ENCODE assay signal across 8 mouse cellular contexts in genomic region chr6:115808488-115809231, GRCm38 (mm10). TPM values are rescaled to one million over a fixed set of nuclear protein-coding genes. Genes with fewer than 3 reads are reported as not detected.
A peak's percentile ranks its signal among the peaks of the same experiment; 100 is the strongest.
DNase-seq lines count a peak whose midpoint lies in the region; ATAC-seq lines count a peak whose summit lies in the region.

Gene Rpl32, minus strand, starts transcription at chr6:115808747.

- peak; percentile 78 for DNase-seq in WW6 (ENCODE audit: low read depth, low spot score)
- peak; percentile 59 to 82 for DNase-seq in cerebellum, postnatal 4 days (ENCODE audit: low spot score in 2 of 2)
- DNase-seq in gastrocnemius, adult 18-20 months (ENCODE audit: low spot score): peak; percentile 85
- peak; percentile 83 to 91 for DNase-seq in left cerebral cortex, adult 18-20 months (ENCODE audit: low spot score in 2 of 2)
- DNase-seq in right cerebral cortex, adult 18-20 months: peak; percentile 90
- peak; percentile 54 for DNase-seq in urinary bladder, postnatal 10 days (ENCODE audit: low spot score)

- under 1% methylated on average over 47 of the region's 47 CpGs for WGBS in hindbrain, embryonic 16.5 days
- under 1% methylated on average over 46 of the region's 47 CpGs for whole genome bisulfite sequencing in macrophage (ENCODE audit: missing documents)

- H3K4me3 ChIP-seq in hindbrain, embryonic 16.5 days (ENCODE audit: low read length): peak within 1 kb of the TSS; percentile 85
- H3K4me3 ChIP-seq in macrophage (ENCODE audit: inconsistent target): peak within 1 kb of the TSS; percentile 99

- no peaks in the 10 kb centered on the region for H3K9me3 ChIP-seq in hindbrain, embryonic 16.5 days (ENCODE audit: control insufficient read depth, low read length)

- peak within 1 kb of the TSS; percentile 89 for H3K9ac ChIP-seq in hindbrain, embryonic 16.5 days (ENCODE audit: low read depth, low read length)

- peaks cover 15% of the 10 kb centered on the region for H3K36me3 ChIP-seq in hindbrain, embryonic 16.5 days (ENCODE audit: control insufficient read depth, insufficient read depth, low read length)
- peaks cover 28% of the 10 kb centered on the region; the same call in 1 of the 2 replicates for H3K36me3 ChIP-seq in macrophage (ENCODE audit: inconsistent target)

- H3K27ac ChIP-seq in hindbrain, embryonic 16.5 days (ENCODE audit: low read depth, low read length): peak within 1 kb of the TSS; percentile 96
- H3K27ac ChIP-seq in macrophage: peak within 1 kb of the TSS; percentile 90

- H3K4me2 ChIP-seq in hindbrain, embryonic 16.5 days (ENCODE audit: low read length): peak within 1 kb of the TSS; percentile 75

- ATAC-seq in hindbrain, embryonic 16.5 days: peak; percentile 91

- peaks cover 16% of the 10 kb centered on the region for H3K4me1 ChIP-seq in hindbrain, embryonic 16.5 days (ENCODE audit: control insufficient read depth, insufficient read depth, low read depth, low read length)

- H3K79me2 ChIP-seq in macrophage (ENCODE audit: inconsistent target): peaks cover 31% of the 10 kb centered on the region

- no peaks in the 10 kb centered on the region for H3K27me3 ChIP-seq in hindbrain, embryonic 16.5 days (replicated peaks; ENCODE audit: control insufficient read depth, insufficient read depth, low read length)

RNA-seq across cellular contexts. Expression of gene Rpl32, which starts in this region (rescaled TPM):
- 100 to 1,000 TPM; 568 to 577 TPM for total RNA-seq in gastrocnemius, adult 18-20 months (2021)
- polyA plus RNA-seq in hindbrain, embryonic 16.5 days (2015; fragmentation: Nextera tagmentation; extraction: Ambion mirVana): 854 and 884 TPM in 2 replicates
- 100 to 1,000 TPM; 512 to 513 TPM for total RNA-seq in left cerebral cortex, adult 18-20 months (2021)
- total RNA-seq in macrophage (2018; cell fraction: chromatin; rRNA removed): 100 to 1,000 TPM in 1 of 26 experiments, 10 to 100 TPM in 25; 13.8 to 306 (median 24.5) TPM
- total RNA-seq in macrophage (2018; cell fraction: cytosol; rRNA removed): 1,000 to 10,000 TPM in 14 of 26 experiments, 100 to 1,000 TPM in 12; 650 to 2,033 (median 1,073) TPM
- 100 to 1,000 TPM in 20 of 26 experiments, 10 to 100 TPM in 6; 80.9 to 229 (median 117) TPM for total RNA-seq in macrophage (2018; cell fraction: nucleus; rRNA removed)
- polyA plus RNA-seq in macrophage (2018): 1,117 to 2,121 TPM (median 1,999 TPM) in 3 replicates

Comparison
In these comparisons a context has a peak if more than half of its experiments do, and no peak if none do; other contexts are left out.
1. Peak in every context shown above with its lines: DNase-seq, ATAC-seq, H3K4me3 ChIP-seq and H3K27ac ChIP-seq.